Mouse (Mus musculus): Measurements from ENCODE around the gene Dnah11. TPM values are rescaled to one million over a fixed set of nuclear protein-coding genes. Genes with fewer than 3 reads are reported as not detected.

Gene Dnah11
- total and polyA plus RNA-seq, 2 experiments: 0.12 to 0.18 TPM

- 71% methylated on average over 9 of the region's 9 CpGs for WGBS
- Histone ChIP-seq H3K9ac (ENCODE audit: low read depth, low read length) (no peak overlapping the region), H3K27ac (replicated peaks; ENCODE audit: insufficient read depth, low read depth, low read length) (no peak overlapping the region), H3K36me3 (ENCODE audit: control insufficient read depth, insufficient read depth, low read length) (no peaks in the 10 kb centered on the region), H3K79me2 (ENCODE audit: control insufficient read depth, insufficient read depth, low read length) (no peaks in the 10 kb centered on the region), H3K27me3 (ENCODE audit: control insufficient read depth, insufficient read depth, low read length) (no peaks in the 10 kb centered on the region), H3K4me3 (ENCODE audit: insufficient read depth, low read depth, low read length) (no peak overlapping the region), H3K4me1 (ENCODE audit: control insufficient read depth, insufficient read depth, low read length) (no peaks in the 10 kb centered on the region)
- no peak for DNase-seq (ENCODE audit: extremely low read depth, low read depth, low spot score)
- TF ChIP-seq POLR2A (IDR thresholded peaks at IDR 0.05; ENCODE audit: extremely low read depth, insufficient read depth, low read length): no peak
- TF ChIP-seq CTCF (IDR thresholded peaks at IDR 0.05; ENCODE audit: low read depth, low read length): no peak
Observed at GRCm38 (mm10) chr12:117994938-117995337, 203.9 kb downstream of the Dnah11 start.

GRCm38 (mm10) chr12:117993499-117993898, 205.3 kb downstream of the Dnah11 start:
- H3K4me3 ChIP-seq (ENCODE audit: insufficient read depth, low read depth, low read length): no peak overlapping the region
- no peak overlapping the region for H3K9ac ChIP-seq (ENCODE audit: low read depth, low read length)
- TF ChIP-seq CTCF (IDR thresholded peaks at IDR 0.05; ENCODE audit: low read depth, low read length) (peak; percentile 100), POLR2A (IDR thresholded peaks at IDR 0.05; ENCODE audit: extremely low read depth, insufficient read depth, low read length) (no peak)
- H3K36me3 ChIP-seq (ENCODE audit: control insufficient read depth, insufficient read depth, low read length): no peaks in the 10 kb centered on the region
- H3K27ac ChIP-seq (replicated peaks; ENCODE audit: insufficient read depth, low read depth, low read length): no peak overlapping the region
- DNase-seq (ENCODE audit: extremely low read depth, low read depth, low spot score): peak; percentile 68
- WGBS: 2% methylated on average over 7 of the region's 7 CpGs
- no peaks in the 10 kb centered on the region for H3K4me1 ChIP-seq (ENCODE audit: control insufficient read depth, insufficient read depth, low read length)
- H3K27me3 ChIP-seq (ENCODE audit: control insufficient read depth, insufficient read depth, low read length): no peaks in the 10 kb centered on the region
- no peaks in the 10 kb centered on the region for H3K79me2 ChIP-seq (ENCODE audit: control insufficient read depth, insufficient read depth, low read length)

GRCm38 (mm10) chr12:117989018-117989828, 209.6 kb downstream of the Dnah11 start:
- Histone ChIP-seq H3K79me2 (ENCODE audit: control insufficient read depth, insufficient read depth, low read length) (no peaks in the 10 kb centered on the region), H3K36me3 (ENCODE audit: control insufficient read depth, insufficient read depth, low read length) (no peaks in the 10 kb centered on the region), H3K9ac (ENCODE audit: low read depth, low read length) (no peak overlapping the region), H3K27ac (replicated peaks; ENCODE audit: insufficient read depth, low read depth, low read length) (no peak overlapping the region), H3K4me1 (ENCODE audit: control insufficient read depth, insufficient read depth, low read length) (no peaks in the 10 kb centered on the region), H3K27me3 (ENCODE audit: control insufficient read depth, insufficient read depth, low read length) (no peaks in the 10 kb centered on the region), H3K4me3 (ENCODE audit: insufficient read depth, low read depth, low read length) (no peak overlapping the region)
- WGBS: 46% methylated on average over 11 of the region's 11 CpGs
- no peak for DNase-seq (ENCODE audit: extremely low read depth, low read depth, low spot score)
- TF ChIP-seq CTCF (IDR thresholded peaks at IDR 0.05; ENCODE audit: low read depth, low read length): no peak
- TF ChIP-seq POLR2A (IDR thresholded peaks at IDR 0.05; ENCODE audit: extremely low read depth, insufficient read depth, low read length): no peak

GRCm38 (mm10) chr12:117980315-117980714, 218.5 kb downstream of the Dnah11 start:
- H3K36me3 ChIP-seq (ENCODE audit: control insufficient read depth, insufficient read depth, low read length): no peaks in the 10 kb centered on the region
- WGBS: 78% methylated on average over 3 of the region's 3 CpGs

GRCm38 (mm10) chr12:117973712-117974111, 225.1 kb downstream of the Dnah11 start:
- no peak for DNase-seq (ENCODE audit: extremely low read depth, low read depth, low spot score)
- no peak for TF ChIP-seq POLR2A (IDR thresholded peaks at IDR 0.05; ENCODE audit: extremely low read depth, insufficient read depth, low read length)
- TF ChIP-seq CTCF (IDR thresholded peaks at IDR 0.05; ENCODE audit: low read depth, low read length): no peak
- H3K4me3 ChIP-seq (ENCODE audit: insufficient read depth, low read depth, low read length): no peak overlapping the region
- H3K79me2 ChIP-seq (ENCODE audit: control insufficient read depth, insufficient read depth, low read length): no peaks in the 10 kb centered on the region
- no peak overlapping the region for H3K27ac ChIP-seq (replicated peaks; ENCODE audit: insufficient read depth, low read depth, low read length)
- H3K9ac ChIP-seq (ENCODE audit: low read depth, low read length): no peak overlapping the region
- H3K36me3 ChIP-seq (ENCODE audit: control insufficient read depth, insufficient read depth, low read length): no peaks in the 10 kb centered on the region
- H3K27me3 ChIP-seq (ENCODE audit: control insufficient read depth, insufficient read depth, low read length): no peaks in the 10 kb centered on the region
- H3K4me1 ChIP-seq (ENCODE audit: control insufficient read depth, insufficient read depth, low read length): no peaks in the 10 kb centered on the region

More at GRCm38 (mm10) chr12:117980315-117980714, 218.5 kb downstream of the Dnah11 start:
- Histone ChIP-seq H3K4me1 (ENCODE audit: control insufficient read depth, insufficient read depth, low read length) (no peaks in the 10 kb centered on the region; the same call in 1 of the 2 replicates), H3K79me2 (ENCODE audit: control insufficient read depth, insufficient read depth, low read length) (no peaks in the 10 kb centered on the region), H3K27ac (replicated peaks; ENCODE audit: insufficient read depth, low read depth, low read length) (no peak overlapping the region), H3K9ac (ENCODE audit: low read depth, low read length) (no peak overlapping the region), H3K27me3 (ENCODE audit: control insufficient read depth, insufficient read depth, low read length) (no peaks in the 10 kb centered on the region), H3K4me3 (ENCODE audit: insufficient read depth, low read depth, low read length) (no peak overlapping the region)
- TF ChIP-seq CTCF (IDR thresholded peaks at IDR 0.05; ENCODE audit: low read depth, low read length) (no peak), POLR2A (IDR thresholded peaks at IDR 0.05; ENCODE audit: extremely low read depth, insufficient read depth, low read length) (no peak)
- DNase-seq (ENCODE audit: extremely low read depth, low read depth, low spot score): no peak

GRCm38 (mm10) chr12:117962698-117963097, 236.1 kb downstream of the Dnah11 start:
- DNase-seq (ENCODE audit: extremely low read depth, low read depth, low spot score): peak; percentile 54
- H3K9ac ChIP-seq (ENCODE audit: low read depth, low read length): no peak overlapping the region

More at GRCm38 (mm10) chr12:117962698-117963097, 236.1 kb downstream of the Dnah11 start:
- H3K36me3 ChIP-seq (ENCODE audit: control insufficient read depth, insufficient read depth, low read length): no peaks in the 10 kb centered on the region
- no peak overlapping the region for H3K4me3 ChIP-seq (ENCODE audit: insufficient read depth, low read depth, low read length)
- no peaks in the 10 kb centered on the region for H3K79me2 ChIP-seq (ENCODE audit: control insufficient read depth, insufficient read depth, low read length)
- TF ChIP-seq CTCF (IDR thresholded peaks at IDR 0.05; ENCODE audit: low read depth, low read length): no peak
- no peak for TF ChIP-seq POLR2A (IDR thresholded peaks at IDR 0.05; ENCODE audit: extremely low read depth, insufficient read depth, low read length)
- WGBS: 45% methylated on average over 2 of the region's 2 CpGs
- H3K27ac ChIP-seq (replicated peaks; ENCODE audit: insufficient read depth, low read depth, low read length): no peak overlapping the region
- no peaks in the 10 kb centered on the region; the same call in 1 of the 2 replicates for H3K27me3 ChIP-seq (ENCODE audit: control insufficient read depth, insufficient read depth, low read length)
- no peaks in the 10 kb centered on the region for H3K4me1 ChIP-seq (ENCODE audit: control insufficient read depth, insufficient read depth, low read length)

Data from liver, adult 2 months (tissue).